Mouse (Mus musculus): ENCODE measurements around the gene Bfsp2. TPM values are rescaled to one million over a fixed set of nuclear protein-coding genes. Genes with fewer than 3 reads are reported as not detected.

Gene Bfsp2
- polyA plus RNA-seq, 1 experiment, result 0.33 TPM

- no peak for TF ChIP-seq POLR2A (IDR thresholded peaks at IDR 0.05; ENCODE audit: borderline replicate concordance, extremely low read depth, low read depth, low read length)
- H3K4me1 ChIP-seq (ENCODE audit: control insufficient read depth, insufficient read depth, low read length), result no peaks in the 10 kb centered on the region; the same call in 1 of the 2 replicates
- 25% methylated on average over 3 of the region's 3 CpGs for WGBS
- no peak overlapping the region for H3K4me3 ChIP-seq (replicated peaks; ENCODE audit: extremely low read depth, low read depth, low read length)
- no peak for DNase-seq
Measured at GRCm38 (mm10) chr9:103440597-103440996, 39.6 kb downstream of the Bfsp2 start.

- TF ChIP-seq POLR2A (IDR thresholded peaks at IDR 0.05; ENCODE audit: borderline replicate concordance, extremely low read depth, low read depth, low read length) (no peak), CTCF (IDR thresholded peaks at IDR 0.05; ENCODE audit: insufficient read depth, low read length) (no peak)
- Histone ChIP-seq H3K4me3 (replicated peaks; ENCODE audit: extremely low read depth, low read depth, low read length) (no peak overlapping the region), H3K4me1 (ENCODE audit: control insufficient read depth, insufficient read depth, low read length) (peaks cover 5% of the 10 kb centered on the region)
- WGBS, result 52% methylated on average over 5 of the region's 5 CpGs
- no peak for DNase-seq
Measured at GRCm38 (mm10) chr9:103437104-103437503, 43.1 kb downstream of the Bfsp2 start.

- WGBS, result 44% methylated on average over 4 of the region's 4 CpGs
- Histone ChIP-seq H3K4me1 (ENCODE audit: control insufficient read depth, insufficient read depth, low read length) (peaks cover 6% of the 10 kb centered on the region), H3K4me3 (replicated peaks; ENCODE audit: extremely low read depth, low read depth, low read length) (no peak overlapping the region)
- DNase-seq, result no peak
- peak; percentile 55 for TF ChIP-seq CTCF (IDR thresholded peaks at IDR 0.05; ENCODE audit: insufficient read depth, low read length)
- TF ChIP-seq POLR2A (IDR thresholded peaks at IDR 0.05; ENCODE audit: borderline replicate concordance, extremely low read depth, low read depth, low read length), result no peak
Measured at GRCm38 (mm10) chr9:103434116-103434515, 46.1 kb downstream of the Bfsp2 start.

- no peak for DNase-seq
Measured at GRCm38 (mm10) chr9:103432122-103432778, 48.0 kb downstream of the Bfsp2 start.

GRCm38 (mm10) chr9:103431718-103432117, 48.5 kb downstream of the Bfsp2 start:
- Histone ChIP-seq H3K4me1 (ENCODE audit: control insufficient read depth, insufficient read depth, low read length) (peaks cover 6% of the 10 kb centered on the region), H3K4me3 (replicated peaks; ENCODE audit: extremely low read depth, low read depth, low read length) (no peak overlapping the region)
- no peak for DNase-seq
- TF ChIP-seq CTCF (IDR thresholded peaks at IDR 0.05; ENCODE audit: insufficient read depth, low read length) (no peak), POLR2A (IDR thresholded peaks at IDR 0.05; ENCODE audit: borderline replicate concordance, extremely low read depth, low read depth, low read length) (no peak)
- 93% methylated on average over 1 of the region's 1 CpGs for WGBS

More at GRCm38 (mm10) chr9:103432122-103432778, 48.0 kb downstream of the Bfsp2 start:
- TF ChIP-seq POLR2A (IDR thresholded peaks at IDR 0.05; ENCODE audit: borderline replicate concordance, extremely low read depth, low read depth, low read length) (no peak), CTCF (IDR thresholded peaks at IDR 0.05; ENCODE audit: insufficient read depth, low read length) (no peak)
- H3K4me1 ChIP-seq (ENCODE audit: control insufficient read depth, insufficient read depth, low read length), result peaks cover 6% of the 10 kb centered on the region
- WGBS, result 23% methylated on average over 13 of the region's 13 CpGs
- H3K4me3 ChIP-seq (replicated peaks; ENCODE audit: extremely low read depth, low read depth, low read length), result no peak overlapping the region

GRCm38 (mm10) chr9:103430431-103431220, 49.6 kb downstream of the Bfsp2 start:
- 89% methylated on average over 13 of the region's 13 CpGs for WGBS

GRCm38 (mm10) chr9:103426425-103426824, 53.8 kb downstream of the Bfsp2 start:
- no peak for DNase-seq
- 80% methylated on average over 11 of the region's 11 CpGs for WGBS
- H3K4me3 ChIP-seq (replicated peaks; ENCODE audit: extremely low read depth, low read depth, low read length), result no peak overlapping the region

More at GRCm38 (mm10) chr9:103430431-103431220, 49.6 kb downstream of the Bfsp2 start:
- DNase-seq, result no peak
- TF ChIP-seq POLR2A (IDR thresholded peaks at IDR 0.05; ENCODE audit: borderline replicate concordance, extremely low read depth, low read depth, low read length) (no peak), CTCF (IDR thresholded peaks at IDR 0.05; ENCODE audit: insufficient read depth, low read length) (no peak)
- H3K4me3 ChIP-seq (replicated peaks; ENCODE audit: extremely low read depth, low read depth, low read length), result no peak overlapping the region
- peaks cover 6% of the 10 kb centered on the region for H3K4me1 ChIP-seq (ENCODE audit: control insufficient read depth, insufficient read depth, low read length)

GRCm38 (mm10) chr9:103424869-103425268, 55.4 kb downstream of the Bfsp2 start:
- WGBS, result 36% methylated on average over 11 of the region's 11 CpGs
- Histone ChIP-seq H3K4me3 (replicated peaks; ENCODE audit: extremely low read depth, low read depth, low read length) (no peak overlapping the region), H3K4me1 (ENCODE audit: control insufficient read depth, insufficient read depth, low read length) (no peaks in the 10 kb centered on the region)
- DNase-seq, result no peak
- TF ChIP-seq POLR2A (IDR thresholded peaks at IDR 0.05; ENCODE audit: borderline replicate concordance, extremely low read depth, low read depth, low read length) (no peak), CTCF (IDR thresholded peaks at IDR 0.05; ENCODE audit: insufficient read depth, low read length) (no peak)

More at GRCm38 (mm10) chr9:103426425-103426824, 53.8 kb downstream of the Bfsp2 start:
- TF ChIP-seq POLR2A (IDR thresholded peaks at IDR 0.05; ENCODE audit: borderline replicate concordance, extremely low read depth, low read depth, low read length) (no peak), CTCF (IDR thresholded peaks at IDR 0.05; ENCODE audit: insufficient read depth, low read length) (no peak)
- H3K4me1 ChIP-seq (ENCODE audit: control insufficient read depth, insufficient read depth, low read length), result no peaks in the 10 kb centered on the region

GRCm38 (mm10) chr9:103423951-103424350, 56.3 kb downstream of the Bfsp2 start:
- H3K4me1 ChIP-seq (ENCODE audit: control insufficient read depth, insufficient read depth, low read length), result no peaks in the 10 kb centered on the region
- H3K4me3 ChIP-seq (replicated peaks; ENCODE audit: extremely low read depth, low read depth, low read length), result no peak overlapping the region
- DNase-seq, result no peak
- TF ChIP-seq CTCF (IDR thresholded peaks at IDR 0.05; ENCODE audit: insufficient read depth, low read length), result no peak
- TF ChIP-seq POLR2A (IDR thresholded peaks at IDR 0.05; ENCODE audit: borderline replicate concordance, extremely low read depth, low read depth, low read length), result no peak
- whole genome bisulfite sequencing, result 69% methylated on average over 8 of the region's 8 CpGs

Measured in lung, adult 2 months (tissue).